ENCODE assay signal across 8 mouse cellular contexts in genomic region chr3:88483621-88484020, GRCm38 (mm10). TPM values are rescaled to one million over a fixed set of nuclear protein-coding genes. Genes with fewer than 3 reads are reported as not detected.
A peak's percentile ranks its signal among the peaks of the same experiment; 100 is the strongest.
DNase-seq lines count a peak whose midpoint lies in the region; ATAC-seq and TF ChIP-seq lines count a peak whose summit lies in the region.

No protein-coding gene starts in this region.

- H3K4me2 ChIP-seq in kidney, postnatal 0 days (ENCODE audit: low read length), result no peak overlapping the region
- no peak overlapping the region for H3K4me2 ChIP-seq in liver, postnatal 0 days (ENCODE audit: low read depth, low read length)
- H3K4me2 ChIP-seq in neural tube, embryonic 14.5 days (ENCODE audit: low read depth, low read length), result no peak overlapping the region

- H3K9ac ChIP-seq in kidney, postnatal 0 days (ENCODE audit: low read depth, low read length), result no peak overlapping the region
- H3K9ac ChIP-seq in liver, postnatal 0 days (replicated peaks), result no peak overlapping the region
- H3K9ac ChIP-seq in neural tube, embryonic 14.5 days (replicated peaks; ENCODE audit: low read depth, low read length), result no peak overlapping the region

- no peaks in the 10 kb centered on the region for H3K27me3 ChIP-seq in kidney, postnatal 0 days (ENCODE audit: insufficient read depth, low read length)
- peaks cover 10% of the 10 kb centered on the region; the same call in 1 of the 2 replicates for H3K27me3 ChIP-seq in liver, postnatal 0 days (ENCODE audit: insufficient read depth, low read length)
- H3K27me3 ChIP-seq in neural tube, embryonic 14.5 days (ENCODE audit: control insufficient read depth, insufficient read depth, low read length), result peaks cover 36% of the 10 kb centered on the region

- TF ChIP-seq CTCF in kidney, postnatal 0 days (IDR thresholded peaks at IDR 0.05; ENCODE audit: low read depth), result peak; percentile 95
- peak; percentile 98 for TF ChIP-seq CTCF in liver, postnatal 0 days (IDR thresholded peaks at IDR 0.05; ENCODE audit: low read depth)

- 7% methylated on average over 5 of the region's 5 CpGs for WGBS in kidney, postnatal 0 days
- WGBS in liver, postnatal 0 days (ENCODE audit: insufficient replicate concordance), result 13% methylated on average over 5 of the region's 5 CpGs
- WGBS in neural tube, embryonic 14.5 days, result 5% methylated on average over 5 of the region's 5 CpGs

- ATAC-seq in common myeloid progenitor, adult 5-6 weeks (replicated peaks; ENCODE audit: low read depth, poor library complexity, severe bottlenecking), result peak; percentile 70
- 0 out of 2 replicates have a peak, but pooled peaks have one; percentile 30 for ATAC-seq in kidney, postnatal 0 days (replicated peaks; ENCODE audit: low FRiP score, low read depth)
- ATAC-seq in liver, postnatal 0 days, result peak; percentile 61
- ATAC-seq in neural tube, embryonic 14.5 days (ENCODE audit: low read depth), result peak; percentile 64; the same call in 1 of the 2 replicates

- peaks cover 39% of the 10 kb centered on the region for H3K36me3 ChIP-seq in kidney, postnatal 0 days (ENCODE audit: insufficient read depth, low read length)
- H3K36me3 ChIP-seq in liver, postnatal 0 days (replicated peaks; ENCODE audit: insufficient read depth, low read length), result peaks cover 54% of the 10 kb centered on the region
- H3K36me3 ChIP-seq in neural tube, embryonic 14.5 days (ENCODE audit: control insufficient read depth, insufficient read depth, low read length), result peaks cover 5% of the 10 kb centered on the region; the same call in 1 of the 2 replicates

- no peak overlapping the region for H3K4me3 ChIP-seq in kidney, postnatal 0 days (replicated peaks; ENCODE audit: low read depth, low read length)
- no peak overlapping the region for H3K4me3 ChIP-seq in liver, postnatal 0 days (ENCODE audit: low read depth, low read length)
- H3K4me3 ChIP-seq in neural tube, embryonic 14.5 days (ENCODE audit: low read depth, low read length), result no peak overlapping the region

- H3K9me3 ChIP-seq in kidney, postnatal 0 days (replicated peaks; ENCODE audit: low read length), result no peaks in the 10 kb centered on the region
- H3K9me3 ChIP-seq in liver, postnatal 0 days (ENCODE audit: low read length), result no peaks in the 10 kb centered on the region
- H3K9me3 ChIP-seq in neural tube, embryonic 14.5 days (ENCODE audit: control insufficient read depth, low read length), result no peaks in the 10 kb centered on the region

- no peak overlapping the region for H3K27ac ChIP-seq in kidney, postnatal 0 days
- no peak overlapping the region for H3K27ac ChIP-seq in liver, postnatal 0 days (ENCODE audit: low read depth)
- H3K27ac ChIP-seq in neural tube, embryonic 14.5 days (ENCODE audit: low read depth, low read length), result no peak overlapping the region

- peaks cover 3% of the 10 kb centered on the region for H3K4me1 ChIP-seq in kidney, postnatal 0 days (replicated peaks; ENCODE audit: insufficient read depth, low read length)
- peaks cover under 1% of the 10 kb centered on the region; the same call in 1 of the 2 replicates for H3K4me1 ChIP-seq in liver, postnatal 0 days (ENCODE audit: insufficient read depth)
- no peaks in the 10 kb centered on the region for H3K4me1 ChIP-seq in neural tube, embryonic 14.5 days (ENCODE audit: control insufficient read depth, insufficient read depth, low read length)

- DNase-seq in 416B (ENCODE audit: low read depth) (peak; percentile 73), R1 (ENCODE audit: low read depth, low spot score) (peak; percentile 88)
- peak; percentile 67 to 78 for DNase-seq in gastrocnemius, postnatal 4 days (ENCODE audit: low spot score in 2 of 2)
- peak; percentile 83 for DNase-seq in kidney, postnatal 0 days (ENCODE audit: low spot score)
- DNase-seq in liver, postnatal 0 days, result peak; percentile 86
- peak; percentile 50 to 54 for DNase-seq in thymus, adult 18-20 months

- TF ChIP-seq EP300 in liver, postnatal 0 days (IDR thresholded peaks at IDR 0.05; ENCODE audit: low read depth), result no peak

RNA-seq across cellular contexts. Expression of gene Sema4a, which starts 22.6 kb away (rescaled TPM):
- total RNA-seq in common myeloid progenitor, adult 5-6 weeks (2017), result 2.5 and 4.7 TPM in 2 replicates
- total RNA-seq in gastrocnemius, postnatal 4 days (2021), result 1 to 10 TPM; 3.0 to 4.4 TPM
- polyA plus RNA-seq in kidney, postnatal 0 days (2015; fragmentation: Nextera tagmentation; extraction: Ambion mirVana), result 32.6 and 33.3 TPM in 2 replicates
- 27.3 and 30.0 TPM in 2 replicates for polyA plus RNA-seq in liver, postnatal 0 days (2015; fragmentation: Nextera tagmentation; extraction: Ambion mirVana)
- polyA plus RNA-seq in neural tube, embryonic 14.5 days (2014; fragmentation: Nextera tagmentation; extraction: Ambion mirVana), result 20.8 and 21.5 TPM in 2 replicates

RNA-seq across cellular contexts. Expression of gene Lmna, which starts 26.1 kb away (rescaled TPM):
- 19.3 and 25.6 TPM in 2 replicates for total RNA-seq in common myeloid progenitor, adult 5-6 weeks (2017)
- 100 to 1,000 TPM; 355 to 365 TPM for total RNA-seq in gastrocnemius, postnatal 4 days (2021)
- polyA plus RNA-seq in kidney, postnatal 0 days (2015; fragmentation: Nextera tagmentation; extraction: Ambion mirVana), result 99.3 and 108 TPM in 2 replicates
- 68.4 and 73.4 TPM in 2 replicates for polyA plus RNA-seq in liver, postnatal 0 days (2015; fragmentation: Nextera tagmentation; extraction: Ambion mirVana)
- 41.0 and 41.4 TPM in 2 replicates for polyA plus RNA-seq in neural tube, embryonic 14.5 days (2014; fragmentation: Nextera tagmentation; extraction: Ambion mirVana)

RNA-seq across cellular contexts. Expression of gene Mex3a, which starts 48.6 kb away (rescaled TPM):
- total RNA-seq in common myeloid progenitor, adult 5-6 weeks (2017), result 7.2 and 9.6 TPM in 2 replicates
- 10 to 100 TPM; 12.9 to 13.1 TPM for total RNA-seq in gastrocnemius, postnatal 4 days (2021)
- 12.5 and 13.8 TPM in 2 replicates for polyA plus RNA-seq in kidney, postnatal 0 days (2015; fragmentation: Nextera tagmentation; extraction: Ambion mirVana)
- 0.37 and 0.51 TPM in 2 replicates for polyA plus RNA-seq in liver, postnatal 0 days (2015; fragmentation: Nextera tagmentation; extraction: Ambion mirVana)
- 34.0 and 35.3 TPM in 2 replicates for polyA plus RNA-seq in neural tube, embryonic 14.5 days (2014; fragmentation: Nextera tagmentation; extraction: Ambion mirVana)

RNA-seq across cellular contexts. Expression of gene Slc25a44, which starts 58.7 kb away (rescaled TPM):
- total RNA-seq in common myeloid progenitor, adult 5-6 weeks (2017), result 16.8 and 17.1 TPM in 2 replicates
- total RNA-seq in gastrocnemius, postnatal 4 days (2021), result 10 to 100 TPM; 12.1 to 13.3 TPM
- polyA plus RNA-seq in kidney, postnatal 0 days (2015; fragmentation: Nextera tagmentation; extraction: Ambion mirVana), result 17.1 and 17.7 TPM in 2 replicates
- 9.0 and 9.2 TPM in 2 replicates for polyA plus RNA-seq in liver, postnatal 0 days (2015; fragmentation: Nextera tagmentation; extraction: Ambion mirVana)
- polyA plus RNA-seq in neural tube, embryonic 14.5 days (2014; fragmentation: Nextera tagmentation; extraction: Ambion mirVana), result 40.8 and 42.5 TPM in 2 replicates
